Mouse (Mus musculus): ENCODE measurements around the gene Glb1l.
A peak's percentile ranks its signal among the peaks of the same experiment; 100 is the strongest.
"Not testable (repeated sequence)": the region's sequence is repeated elsewhere in the genome, so short reads cannot be mapped to it uniquely, and the experiment has no call there.

Glb1l gene

DNA sequence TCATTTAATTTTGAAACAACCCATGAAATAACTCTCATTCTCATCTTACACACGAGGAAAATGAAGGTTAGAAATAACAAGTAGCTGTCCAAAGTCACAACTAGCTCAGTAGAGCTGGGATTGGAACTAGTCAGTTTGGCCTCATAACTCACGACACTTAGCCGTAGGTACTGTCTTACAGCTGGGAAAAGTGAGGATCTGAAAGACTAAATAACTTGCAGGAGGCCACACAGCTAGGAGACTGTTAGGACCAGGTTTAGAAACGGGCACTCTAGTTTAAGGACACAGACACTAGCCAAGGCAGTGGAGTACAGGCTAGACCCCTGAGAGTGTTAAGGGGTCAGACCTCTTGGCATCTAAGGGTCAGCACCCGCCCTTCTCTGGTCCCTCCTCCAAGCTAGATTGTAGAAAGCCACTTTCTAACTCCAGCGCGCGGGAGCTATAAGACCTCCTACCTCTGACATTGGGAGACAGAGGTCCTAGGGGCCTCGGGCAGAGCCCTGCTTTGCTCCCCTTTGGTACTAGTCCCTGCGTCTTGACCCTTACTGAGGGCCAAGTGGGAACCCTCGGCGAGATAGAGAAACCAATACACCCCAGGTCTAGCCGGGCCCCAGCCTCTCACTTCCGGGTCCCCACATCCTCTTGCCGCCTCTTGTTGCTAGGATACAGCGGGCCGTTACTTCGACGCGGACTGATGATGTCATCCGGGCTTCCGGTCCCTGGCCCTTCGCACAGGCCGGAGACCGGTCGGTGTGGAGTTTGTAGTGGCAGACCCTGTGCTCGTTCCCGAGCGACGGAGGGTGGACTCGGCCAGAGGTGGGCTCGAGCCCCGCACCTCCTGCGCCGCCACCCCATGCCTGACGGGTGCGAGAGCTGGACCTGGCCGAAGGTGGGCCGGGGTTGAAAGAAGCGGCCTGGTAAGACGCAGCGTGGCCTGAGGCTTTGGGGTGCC lies at the start of gene Glb1l, which contains the start of gene Stk16:
Glb1l (minus strand) TSS at position 678 of the 952 bp plus-strand sequence.
Stk16 (plus strand) TSS at position 703 of the 952 bp plus-strand sequence.
- DNase-seq (ENCODE audit: low spot score in 2 of 2): peak; percentile 95 to 97

DNA sequence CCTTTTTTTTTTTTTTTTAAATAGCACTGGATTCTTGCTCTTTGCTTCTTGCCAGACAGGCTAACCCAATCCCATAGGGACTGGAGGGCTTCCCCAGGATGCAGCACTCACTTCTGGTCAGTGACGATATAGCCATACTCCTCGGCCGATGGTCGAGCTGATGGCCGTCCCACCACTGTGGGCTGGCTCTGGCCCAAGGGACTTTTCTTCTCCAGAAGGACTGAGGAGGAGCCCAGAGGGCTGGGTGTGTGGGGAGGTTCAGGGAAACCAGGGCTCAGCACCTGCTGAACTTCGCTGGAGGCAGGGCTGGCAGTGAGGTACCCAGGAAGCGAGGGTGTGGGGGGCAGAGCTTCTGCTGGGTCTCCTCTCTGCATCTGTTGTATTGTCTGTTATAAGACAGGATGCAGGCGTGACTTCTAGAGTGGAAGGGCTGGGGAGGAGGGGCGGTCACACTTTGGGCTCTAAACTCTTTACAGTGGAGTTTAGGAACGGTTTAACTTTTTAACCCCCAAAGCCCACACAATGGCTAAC lies 45.0 kb upstream of the Glb1l start:
- DNase-seq (ENCODE audit: low spot score in 2 of 2): no peak

DNA sequence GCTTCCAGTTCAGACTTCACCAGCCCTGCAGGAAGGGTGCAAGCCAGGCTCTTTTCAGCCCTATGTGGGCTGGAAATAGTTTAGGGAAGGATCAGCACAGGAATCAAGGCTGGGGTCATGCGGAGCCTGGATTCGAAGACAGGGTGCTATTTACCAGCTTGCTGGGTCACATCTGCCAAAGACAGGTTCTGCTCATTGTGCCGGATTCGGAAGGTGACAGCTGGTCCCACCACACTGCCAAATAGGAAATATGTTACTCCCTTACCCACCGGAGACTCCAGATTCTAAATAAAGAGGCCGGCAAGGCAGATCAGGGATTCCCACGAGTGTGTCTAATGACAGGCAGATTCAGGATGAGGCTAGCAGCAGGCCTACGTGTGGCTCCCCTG lies 44.0 kb upstream of the Glb1l start:
- DNase-seq (ENCODE audit: low spot score in 2 of 2): no peak

DNA sequence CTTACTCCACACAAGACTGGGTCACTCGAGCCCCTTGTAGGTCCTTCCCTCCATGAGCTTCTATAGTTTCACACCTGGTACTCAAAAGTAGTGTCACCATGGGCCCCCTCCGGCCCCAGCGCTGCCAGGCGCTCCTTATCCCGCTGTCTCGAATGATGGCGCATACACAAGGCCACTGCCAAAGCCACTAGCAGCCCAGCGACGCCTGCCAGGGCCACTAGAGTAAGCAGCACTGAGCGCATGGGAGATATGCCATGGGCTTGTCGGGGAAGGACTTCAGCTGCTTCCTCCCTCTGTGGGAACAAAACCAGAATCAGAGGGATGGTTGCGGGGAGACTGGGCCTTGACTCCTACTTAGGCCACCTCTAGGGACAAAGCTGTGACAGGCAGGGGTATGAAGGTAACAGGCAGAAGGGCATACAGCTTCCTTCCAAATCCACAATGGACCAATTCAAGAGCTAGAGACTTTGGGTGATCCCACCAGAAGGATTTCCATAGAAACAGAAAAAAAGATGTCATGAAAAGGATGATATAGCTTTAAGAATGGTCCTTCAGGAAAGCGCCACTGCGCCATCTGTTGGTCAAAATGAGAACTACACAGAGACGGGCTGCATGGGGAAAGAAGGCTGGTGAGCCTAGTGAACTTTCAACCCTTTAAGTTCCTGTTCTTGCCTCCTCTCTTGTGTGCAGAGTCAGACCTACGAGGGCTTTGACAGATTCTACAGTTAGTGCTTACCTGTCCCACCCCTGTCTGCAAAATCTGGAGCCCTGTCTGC lies 43.4 kb upstream of the Glb1l start:
- DNase-seq (ENCODE audit: low spot score in 2 of 2): peak; percentile 74 to 80

DNA sequence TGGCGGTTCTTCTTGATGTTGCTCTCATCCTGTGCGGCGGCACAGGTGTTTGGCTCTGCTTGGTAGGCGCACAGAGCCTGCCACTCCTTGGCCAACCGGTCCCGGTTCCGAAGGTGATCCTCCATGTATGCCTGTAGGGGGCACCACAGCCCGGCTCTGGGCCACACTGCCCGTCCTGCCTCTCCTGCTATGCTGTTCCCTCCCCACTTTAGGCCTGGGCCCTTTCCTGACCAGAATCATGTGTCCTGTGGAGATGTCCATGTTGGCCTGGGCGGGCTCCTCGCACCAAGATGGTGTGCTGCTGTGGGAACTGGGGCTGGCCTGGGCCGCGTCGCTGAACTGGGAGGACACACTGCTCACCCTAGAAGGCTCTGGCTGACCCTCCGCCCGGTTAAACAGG lies 42.4 kb upstream of the Glb1l start:
- no peak for DNase-seq (ENCODE audit: low spot score in 2 of 2)

DNA sequence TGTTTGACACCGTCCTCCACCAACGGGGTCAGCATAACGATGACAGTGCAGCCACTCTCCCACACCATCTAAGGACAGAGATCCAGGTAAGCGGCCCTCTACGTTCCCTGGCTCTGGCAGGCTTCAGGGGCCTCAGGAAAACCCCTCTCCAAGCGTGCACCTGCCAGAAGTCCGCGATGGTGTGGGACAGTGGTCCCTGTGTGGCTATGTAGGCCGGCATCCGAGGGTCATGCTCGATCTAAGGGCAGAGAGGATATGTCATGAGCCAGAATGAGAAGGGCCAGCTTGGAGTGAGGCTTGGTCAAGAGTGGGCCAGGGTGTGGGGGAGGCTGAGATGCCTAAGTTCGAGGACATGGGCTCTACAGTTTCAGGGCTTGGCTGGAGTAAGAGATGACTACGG lies 41.7 kb upstream of the Glb1l start:
- DNase-seq (ENCODE audit: low spot score in 2 of 2): no peak

DNA sequence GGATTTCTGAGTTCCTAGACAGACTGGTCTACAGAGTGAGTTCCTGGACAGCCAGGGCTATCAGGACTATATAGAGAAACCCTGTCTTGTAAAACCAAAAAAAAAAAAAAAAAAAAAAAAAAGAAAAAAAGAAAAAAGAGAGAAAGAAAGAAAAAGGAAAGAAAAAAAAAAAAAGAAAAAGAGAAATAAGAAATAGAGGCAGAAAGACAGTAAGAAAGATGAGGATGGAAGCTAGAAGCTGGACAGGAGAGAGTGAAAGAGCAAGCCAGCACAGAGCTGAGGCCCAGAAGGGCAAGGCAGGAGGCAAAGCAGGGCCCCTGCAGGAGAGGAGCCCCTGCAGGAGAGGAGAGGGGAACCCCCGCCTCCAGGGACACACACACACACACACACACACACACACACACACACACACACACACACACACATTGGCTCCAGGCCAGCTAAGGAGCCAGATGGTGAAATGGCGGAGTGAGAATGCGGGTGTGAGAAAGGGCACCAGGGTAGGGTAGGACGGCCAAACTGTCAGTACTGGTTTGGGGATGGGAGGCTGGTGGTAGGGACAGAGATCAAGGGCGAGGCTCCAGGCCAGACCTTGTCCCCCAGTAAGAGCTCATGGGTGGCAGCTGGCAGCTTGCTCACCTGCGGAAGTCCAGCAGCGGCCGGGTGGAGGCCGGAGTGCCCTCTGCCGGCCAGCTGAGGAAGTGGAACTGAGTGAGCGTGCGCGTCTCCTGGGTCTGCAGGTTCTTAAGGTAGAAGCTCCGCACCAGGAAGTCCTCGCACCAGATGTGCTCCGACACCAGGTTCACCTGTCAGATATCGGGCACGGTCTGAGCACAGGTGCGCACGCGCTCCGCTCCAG lies 40.7 kb upstream of the Glb1l start:
- DNase-seq (ENCODE audit: low spot score in 2 of 2): peak; percentile 77 to 85

DNA sequence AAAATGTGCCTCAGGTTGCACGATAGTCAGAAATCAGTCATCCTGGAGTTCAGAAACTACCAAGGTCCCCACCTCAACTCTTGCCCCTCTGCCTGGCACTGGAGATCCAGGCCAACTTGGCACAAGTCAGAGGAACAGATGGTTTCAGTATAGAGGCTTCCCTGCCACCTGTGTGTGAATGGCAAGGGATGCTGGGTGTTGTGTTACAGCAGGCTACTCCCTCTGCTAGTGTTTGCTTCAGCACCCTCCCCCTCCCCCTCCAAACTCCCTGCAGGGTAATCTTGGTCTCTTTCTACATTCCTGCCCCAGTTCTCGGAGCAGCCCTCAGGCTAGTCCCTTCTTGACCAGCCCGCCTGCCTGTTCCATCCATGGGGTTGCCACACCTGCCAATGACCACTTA lies 39.9 kb upstream of the Glb1l start:
- DNase-seq (ENCODE audit: low spot score in 2 of 2): no peak

DNA sequence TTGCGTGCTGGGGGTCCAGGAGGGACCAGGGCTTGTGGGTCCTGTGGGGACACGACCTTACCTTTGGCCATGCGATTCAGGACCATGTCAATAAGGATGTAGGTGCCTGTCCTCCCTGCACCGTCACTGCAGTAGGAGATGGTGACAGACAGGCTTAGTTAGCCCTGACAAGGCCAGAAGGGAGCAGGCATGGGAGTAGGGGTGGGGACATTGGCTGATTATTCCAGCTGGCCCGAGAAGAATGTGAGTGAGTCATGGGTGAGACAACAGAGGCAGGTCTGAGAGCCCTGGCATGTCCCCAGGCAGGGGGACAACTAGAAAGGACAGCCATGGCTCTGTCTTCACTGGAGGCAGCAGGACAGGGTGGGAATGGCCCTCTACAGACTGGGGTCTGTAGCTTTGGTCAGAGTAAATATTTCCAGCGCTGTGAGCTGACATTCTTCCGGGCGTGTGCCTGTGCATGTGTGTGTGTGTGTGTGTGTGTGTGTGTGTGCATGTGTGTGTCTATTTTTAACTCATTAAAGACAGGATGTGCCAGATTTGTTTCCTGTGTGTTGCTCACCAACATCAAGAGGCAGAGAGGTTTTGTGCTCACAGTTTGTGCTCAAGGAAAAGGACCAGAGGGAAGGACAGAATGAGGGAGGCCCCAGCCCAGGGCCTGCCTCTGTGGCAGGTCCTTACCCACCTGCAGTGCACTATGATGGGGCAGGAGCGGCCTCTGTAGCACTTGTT lies 37.6 kb upstream of the Glb1l start:
- peak; percentile 55 to 58 for DNase-seq (ENCODE audit: low spot score in 2 of 2)

DNA sequence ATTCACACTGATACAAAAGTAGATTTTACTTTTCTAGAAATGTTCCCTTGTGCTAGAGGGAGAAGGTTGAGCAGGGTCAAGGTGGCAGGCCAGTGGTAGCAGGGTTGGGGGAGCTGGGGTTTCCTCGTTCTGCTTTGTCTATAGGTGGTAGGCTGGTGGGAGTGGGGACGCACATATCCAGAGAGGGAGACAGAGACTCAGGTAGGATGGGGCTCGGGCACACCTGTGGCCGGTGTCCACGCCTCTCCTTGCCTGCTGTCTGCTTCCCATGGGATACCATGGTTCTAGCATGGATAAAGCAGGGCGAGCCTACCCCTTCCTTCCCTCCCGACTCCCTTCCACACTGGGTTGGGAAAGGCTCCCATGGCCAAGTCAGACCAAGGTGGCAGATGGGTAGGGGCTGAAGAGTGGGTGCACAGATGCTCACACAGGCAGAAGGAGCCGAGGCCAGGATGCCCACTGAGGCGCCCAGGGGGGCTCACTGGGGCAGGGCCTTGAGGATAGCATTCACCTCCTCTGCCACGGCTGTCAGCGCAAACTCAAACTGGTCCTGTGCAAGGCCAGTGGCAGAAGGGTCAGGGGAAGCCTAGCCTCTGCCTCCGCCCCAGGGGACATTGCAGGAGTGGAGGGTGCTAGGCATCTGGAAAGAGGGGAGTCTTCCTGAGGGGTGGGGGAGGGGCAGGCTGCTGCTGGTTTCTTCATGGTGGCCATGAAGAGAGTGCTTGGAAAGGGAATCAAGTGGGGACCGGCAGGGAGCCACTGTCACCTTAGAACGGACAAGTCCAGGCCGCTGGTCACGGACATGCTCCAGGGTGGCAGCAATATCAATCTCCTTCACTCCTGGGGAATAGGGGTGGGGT lies 36.7 kb upstream of the Glb1l start:
- no peak for DNase-seq (ENCODE audit: low spot score in 2 of 2)

DNA sequence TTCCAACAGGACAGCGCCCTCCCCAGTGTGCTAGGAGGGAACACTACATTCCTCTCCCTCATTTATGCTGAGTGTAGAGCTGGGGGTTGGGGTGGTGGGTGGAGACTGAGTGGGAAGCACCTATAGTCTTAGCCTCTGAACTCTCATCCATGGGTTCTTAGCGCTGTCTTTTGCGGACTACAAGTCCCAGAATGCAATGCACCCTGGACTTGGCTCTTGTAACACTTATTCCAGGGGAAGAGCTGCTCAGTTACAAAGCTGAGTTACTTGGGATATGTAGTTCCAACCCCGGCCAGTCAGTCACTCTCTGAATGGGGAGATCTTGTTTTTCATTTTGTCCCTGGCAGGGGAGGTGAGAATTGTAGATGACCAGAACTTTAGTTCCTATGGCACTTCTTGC lies 34.2 kb upstream of the Glb1l start:
- no peak for DNase-seq (ENCODE audit: low spot score in 2 of 2)

DNA sequence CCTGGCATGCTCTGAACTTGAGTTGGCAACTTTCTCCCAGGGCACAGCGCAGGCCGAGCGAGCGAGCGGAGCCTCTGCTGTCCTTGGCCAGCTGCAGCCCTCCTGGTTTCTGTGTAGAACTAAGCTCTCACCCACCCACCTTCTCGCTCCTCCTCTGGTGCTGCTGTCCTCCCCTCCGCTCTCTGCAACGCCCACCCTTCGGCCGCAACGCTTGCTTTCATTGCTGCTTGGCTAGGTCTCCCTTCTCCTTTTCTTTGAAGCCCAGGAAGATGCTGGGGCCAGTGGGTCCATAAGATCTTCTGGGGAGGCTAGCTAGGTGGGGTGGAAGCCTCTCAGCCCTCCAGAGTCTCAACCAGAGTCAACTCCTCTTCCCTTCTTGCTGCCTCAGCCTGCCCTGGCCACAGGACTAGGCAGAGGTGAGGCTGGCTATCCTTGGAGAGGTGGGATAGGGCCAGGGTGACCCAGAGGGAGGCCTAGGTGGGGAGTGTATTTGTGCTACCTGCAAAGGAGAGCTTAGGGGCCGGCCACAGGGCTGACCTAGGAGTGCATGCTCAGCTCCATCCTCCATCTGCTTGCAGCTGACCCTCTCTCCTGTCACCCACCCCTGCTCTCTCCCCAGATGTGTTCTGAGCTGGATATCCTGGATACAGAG lies 33.7 kb upstream of the Glb1l start:
- DNase-seq (ENCODE audit: low spot score in 2 of 2): no peak

DNA sequence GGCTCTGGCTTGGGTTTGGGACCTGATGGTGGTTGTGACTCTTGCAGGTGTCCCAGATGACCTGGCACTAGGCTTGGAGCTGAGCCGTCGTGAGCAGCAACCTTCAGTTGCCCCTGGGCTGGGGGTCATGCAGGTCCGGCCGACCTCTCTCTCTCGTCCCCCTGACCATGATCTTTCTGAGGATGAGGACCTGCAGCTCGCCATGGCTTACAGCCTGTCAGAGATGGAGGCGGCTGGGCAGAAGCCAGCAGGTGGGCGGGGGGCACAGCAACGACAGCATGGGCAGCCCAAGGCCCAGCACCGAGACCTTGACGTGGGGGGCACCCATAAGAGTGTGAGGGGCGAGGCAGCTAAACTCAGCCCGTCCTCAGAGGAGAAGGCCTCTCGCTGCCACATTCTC lies 32.8 kb upstream of the Glb1l start:
- DNase-seq (ENCODE audit: low spot score in 2 of 2): no peak

DNA sequence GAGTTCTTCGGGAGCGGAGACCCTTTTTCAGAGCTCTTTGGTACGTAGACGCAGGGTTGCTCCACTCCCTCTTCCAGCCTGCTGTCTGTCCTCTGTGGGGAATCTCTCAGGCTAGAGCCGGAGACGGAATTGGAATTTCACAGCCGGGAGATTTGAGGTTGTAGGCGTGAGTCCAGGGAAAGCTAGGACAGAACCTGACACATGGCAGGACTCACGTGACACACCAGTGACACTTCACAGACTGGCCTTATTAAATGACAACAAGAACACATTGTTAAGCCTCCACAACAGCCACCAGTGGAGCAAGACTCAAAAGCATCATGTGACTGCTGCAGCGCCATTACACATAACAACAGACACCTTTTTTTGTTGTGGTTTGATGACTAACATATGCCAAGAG lies 29.0 kb upstream of the Glb1l start:
- DNase-seq (ENCODE audit: low spot score in 2 of 2): no peak

DNA sequence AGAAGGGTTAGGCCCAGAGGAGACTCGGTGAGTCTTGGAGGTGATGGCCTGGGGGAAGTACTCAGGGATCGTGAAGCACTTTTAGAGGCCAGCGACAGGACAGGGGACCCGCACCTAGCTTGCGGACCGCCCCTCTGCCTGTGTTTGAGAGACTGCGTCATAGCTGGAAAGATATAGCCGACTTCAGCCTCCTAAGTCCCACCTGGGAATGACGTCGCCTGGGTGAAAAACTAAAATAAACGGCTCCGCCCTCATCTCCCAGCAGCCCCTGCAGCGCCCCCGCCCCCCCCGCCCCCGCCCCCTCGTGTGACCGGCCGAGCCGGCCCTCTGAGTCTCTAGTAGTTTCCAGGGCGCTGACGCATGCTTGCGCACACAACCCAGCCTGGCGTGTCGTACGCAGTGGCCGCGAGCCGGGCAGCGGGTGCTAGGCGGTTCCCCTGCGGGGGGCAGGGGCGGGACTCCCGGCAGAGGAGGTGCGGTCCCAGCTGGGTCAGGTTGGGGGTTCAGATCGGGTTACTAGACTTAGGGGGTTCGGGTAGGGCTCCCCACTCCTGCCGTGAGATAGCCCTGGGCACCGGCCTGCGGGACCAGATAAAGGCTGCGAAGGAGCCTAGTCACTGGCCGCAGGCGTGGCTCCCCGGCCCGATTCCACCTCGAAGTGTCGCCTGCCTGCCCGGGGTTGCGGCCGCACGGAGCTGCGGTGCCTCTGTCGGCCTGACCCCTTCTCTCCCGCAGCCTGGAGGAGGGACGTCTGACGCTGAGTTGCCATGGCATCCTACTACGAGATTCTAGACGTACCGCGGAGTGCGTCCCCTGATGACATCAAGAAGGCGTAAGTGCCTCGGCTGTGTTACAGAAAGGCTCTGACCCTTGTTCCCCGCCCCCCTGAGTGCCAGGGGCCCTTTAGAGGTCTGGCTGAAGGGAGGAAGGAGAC lies 25.8 kb upstream of the Glb1l start, which contains the start of gene Dnajb2:
Dnajb2 (plus strand) TSS at position 290 of the 934 bp plus-strand sequence.
- peak; percentile 84 to 89 for DNase-seq (ENCODE audit: low spot score in 2 of 2)

DNA sequence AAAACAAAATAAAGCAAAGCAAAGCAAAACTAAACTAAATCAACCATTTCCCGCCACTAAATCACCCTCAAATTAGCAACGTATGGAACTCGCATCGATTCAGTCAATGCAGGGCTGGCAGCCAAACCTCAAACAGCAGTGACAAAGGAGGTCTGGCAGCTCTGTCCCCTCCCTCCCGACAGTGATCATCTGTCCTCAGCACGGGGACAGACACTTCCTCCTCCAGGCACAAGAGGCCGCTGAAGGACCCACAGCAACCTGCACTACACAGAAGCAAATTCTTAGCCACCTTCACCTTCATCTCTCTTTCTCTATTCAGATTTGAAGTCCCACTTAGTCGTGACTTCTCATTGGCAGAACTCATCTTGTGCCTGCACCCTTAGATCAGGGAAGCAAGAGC lies 24.0 kb upstream of the Glb1l start:
- peak; percentile 37 to 59 for DNase-seq (ENCODE audit: low spot score in 2 of 2)

DNA sequence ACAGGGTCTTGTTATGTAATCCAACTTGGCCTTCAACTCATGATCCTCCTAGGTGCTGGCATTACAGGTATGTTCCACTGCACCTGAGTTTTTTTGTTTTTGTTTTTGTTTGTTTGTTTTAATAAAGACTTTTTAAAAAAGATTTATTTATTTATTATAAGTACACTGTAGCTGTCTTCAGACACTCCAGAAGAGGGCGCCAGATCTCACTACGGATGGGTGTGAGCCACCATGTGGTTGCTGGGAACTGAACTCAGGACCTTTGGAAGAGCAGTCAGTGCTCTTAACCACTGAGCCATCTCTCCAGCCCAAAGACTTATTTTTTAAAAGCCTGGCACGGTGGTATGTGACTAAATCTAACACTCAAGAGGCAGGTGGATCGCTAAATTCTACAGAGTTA lies 21.9 kb upstream of the Glb1l start:
- not testable (repeated sequence) for DNase-seq (ENCODE audit: low spot score in 2 of 2)

DNA sequence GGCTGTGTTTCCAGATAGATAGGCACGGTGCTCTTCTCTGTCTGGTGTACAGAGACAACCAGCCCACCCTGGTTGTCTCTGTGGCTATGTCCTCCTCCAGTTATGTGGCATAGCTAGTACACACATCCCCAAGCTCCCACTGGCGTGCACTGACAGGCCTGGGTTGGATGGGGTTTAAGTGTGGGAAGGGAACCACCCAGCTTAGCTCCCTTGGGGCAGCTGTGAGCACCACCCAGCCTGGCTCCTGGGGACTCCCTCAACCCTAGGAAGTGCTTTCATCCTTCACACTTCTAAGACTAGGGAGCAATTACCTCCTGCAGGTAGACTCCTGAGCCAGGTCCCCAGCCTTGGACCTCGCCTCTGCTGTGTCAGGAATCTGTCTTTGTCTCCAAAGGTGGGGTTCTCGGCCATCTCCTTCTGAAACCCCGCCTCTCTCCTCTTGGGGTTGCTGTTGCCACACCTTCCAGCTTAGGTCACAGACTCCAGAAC lies 21.1 kb upstream of the Glb1l start, which contains the start of gene A630095N17Rik:
A630095N17Rik (minus strand) TSS at position 439 of the 489 bp plus-strand sequence.
- no peak for DNase-seq (ENCODE audit: low spot score in 2 of 2)

All from urinary bladder, postnatal 36 days (tissue).